Mouse (Mus musculus): ENCODE results near the gene Gm3248.
"Not testable (repeated sequence)": the region's sequence is repeated elsewhere in the genome, so short reads cannot be mapped to it uniquely, and the experiment has no call there.

- not testable (repeated sequence) for TF ChIP-seq CTCF, EP300 (IDR thresholded peaks at IDR 0.05; ENCODE audit: low read depth)
Observed at GRCm38 (mm10) chr14:5913701-5914100, 47.8 kb downstream of the Gm3248 start.
